7 mouse cellular contexts compared by ENCODE assay signal in the genomic region with DNA sequence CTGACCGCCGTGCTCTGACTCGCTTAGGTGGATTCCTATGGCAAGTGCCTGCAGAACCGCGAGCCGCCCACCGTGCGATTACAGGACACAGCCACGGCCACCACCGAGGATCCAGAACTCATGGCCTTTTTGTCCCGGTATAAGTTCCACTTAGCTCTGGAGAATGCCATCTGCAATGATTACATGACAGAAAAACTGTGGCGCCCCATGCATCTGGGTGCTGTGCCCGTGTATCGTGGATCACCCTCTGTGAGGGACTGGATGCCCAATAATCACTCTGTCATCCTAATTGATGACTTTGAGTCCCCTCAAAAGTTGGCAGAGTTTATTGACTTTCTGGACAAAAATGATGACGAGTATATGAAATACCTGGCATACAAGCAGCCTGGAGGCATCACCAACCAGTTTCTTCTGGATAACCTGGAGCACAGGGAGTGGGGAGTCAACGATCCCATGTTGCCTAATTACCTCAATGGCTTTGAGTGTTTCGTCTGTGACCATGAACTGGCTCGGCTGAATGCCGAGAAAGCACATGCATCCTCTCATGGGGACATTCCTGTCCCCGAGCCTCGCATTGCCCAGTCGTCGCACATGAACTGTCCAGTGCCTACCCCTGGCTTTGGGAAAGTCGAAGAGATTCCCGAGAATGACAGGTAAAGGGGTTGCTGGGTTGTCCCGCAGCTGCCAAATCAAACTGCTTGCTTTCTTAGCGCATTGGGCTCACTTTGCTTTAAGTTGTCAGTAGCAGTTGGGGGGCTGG. TPM values are rescaled to one million over a fixed set of nuclear protein-coding genes. Genes with fewer than 3 reads are reported as not detected.
A peak's percentile ranks its signal among the peaks of the same experiment; 100 is the strongest.
DNase-seq lines count a peak whose midpoint lies in the region; ATAC-seq and TF ChIP-seq lines count a peak whose summit lies in the region.

No protein-coding gene starts in this region.

- H3K9ac ChIP-seq in embryonic facial prominence, embryonic 12.5 days = peak overlapping the region; percentile 80
- H3K9ac ChIP-seq in lung, embryonic 15.5 days = peak overlapping the region; percentile 93

- DNase-seq in testis, postnatal 14 days (ENCODE audit: low spot score) = no peak
- no peak for DNase-seq in hindbrain, embryonic 10.5 days (ENCODE audit: low spot score)
- no peak for DNase-seq in MN1 (ENCODE audit: low spot score)
- DNase-seq in layer of hippocampus, adult 9-10 months (ENCODE audit: low spot score) = no peak

- H3K27me3 ChIP-seq in testis, adult 2 months (ENCODE audit: control insufficient read depth, insufficient read depth, low read length) = no peaks in the 10 kb centered on the region
- H3K27me3 ChIP-seq in embryonic facial prominence, embryonic 12.5 days = no peaks in the 10 kb centered on the region
- H3K27me3 ChIP-seq in hindbrain, embryonic 10.5 days (ENCODE audit: insufficient read depth, poor library complexity, severe bottlenecking) = no peaks in the 10 kb centered on the region
- H3K27me3 ChIP-seq in lung, embryonic 15.5 days = no peaks in the 10 kb centered on the region

- no peak for TF ChIP-seq CTCF in testis, adult 2 months (IDR thresholded peaks at IDR 0.05; ENCODE audit: control insufficient read depth, insufficient read depth, insufficient replicate concordance, low read depth, low read length)

- peak overlapping the region; percentile 85 for H3K4me2 ChIP-seq in embryonic facial prominence, embryonic 12.5 days (replicated peaks)
- peak overlapping the region; percentile 74 for H3K4me2 ChIP-seq in lung, embryonic 15.5 days

- no peaks in the 10 kb centered on the region; the same call in 1 of the 2 replicates for H3K36me3 ChIP-seq in testis, adult 2 months (ENCODE audit: control insufficient read depth, insufficient read depth, low read length)
- peaks cover 34% of the 10 kb centered on the region for H3K36me3 ChIP-seq in embryonic facial prominence, embryonic 12.5 days
- H3K36me3 ChIP-seq in hindbrain, embryonic 10.5 days = peaks cover 69% of the 10 kb centered on the region
- H3K36me3 ChIP-seq in lung, embryonic 15.5 days = peaks cover 40% of the 10 kb centered on the region

- ATAC-seq in embryonic facial prominence, embryonic 12.5 days (ENCODE audit: insufficient number of reproducible peaks, insufficient read depth, low FRiP score, low TSS enrichment) = no peak
- ATAC-seq in lung, embryonic 15.5 days (ENCODE audit: borderline replicate concordance, extremely low read depth, low FRiP score, low TSS enrichment) = no peak

- 12% methylated on average over 27 of the region's 27 CpGs for WGBS in embryonic facial prominence, embryonic 12.5 days
- WGBS in hindbrain, embryonic 10.5 days = 15% methylated on average over 27 of the region's 27 CpGs
- WGBS in lung, embryonic 15.5 days = 7% methylated on average over 27 of the region's 27 CpGs

- peak overlapping the region; percentile 88 for H3K4me3 ChIP-seq in testis, adult 2 months (ENCODE audit: control insufficient read depth, low read depth, low read length)
- H3K4me3 ChIP-seq in embryonic facial prominence, embryonic 12.5 days = peak overlapping the region; percentile 86
- peak overlapping the region; percentile 93 for H3K4me3 ChIP-seq in hindbrain, embryonic 10.5 days
- H3K4me3 ChIP-seq in lung, embryonic 15.5 days = peak overlapping the region; percentile 92

- H3K4me1 ChIP-seq in testis, adult 2 months (ENCODE audit: control insufficient read depth, insufficient read depth, low read length) = peaks cover 12% of the 10 kb centered on the region
- H3K4me1 ChIP-seq in embryonic facial prominence, embryonic 12.5 days = peaks cover 27% of the 10 kb centered on the region
- peaks cover 51% of the 10 kb centered on the region for H3K4me1 ChIP-seq in hindbrain, embryonic 10.5 days (replicated peaks)
- H3K4me1 ChIP-seq in lung, embryonic 15.5 days = peaks cover 54% of the 10 kb centered on the region

- H3K9me3 ChIP-seq in embryonic facial prominence, embryonic 12.5 days = no peaks in the 10 kb centered on the region
- no peaks in the 10 kb centered on the region for H3K9me3 ChIP-seq in hindbrain, embryonic 10.5 days
- H3K9me3 ChIP-seq in lung, embryonic 15.5 days = no peaks in the 10 kb centered on the region

- TF ChIP-seq POLR2A in testis, adult 2 months (IDR thresholded peaks at IDR 0.05; ENCODE audit: control insufficient read depth, low read depth, low read length) = no peak

- H3K27ac ChIP-seq in testis, adult 2 months (ENCODE audit: control insufficient read depth, insufficient read depth, low read depth, low read length) = peak overlapping the region; percentile 28; the same call in 1 of the 2 replicates
- peak overlapping the region; percentile 98 for H3K27ac ChIP-seq in embryonic facial prominence, embryonic 12.5 days
- H3K27ac ChIP-seq in hindbrain, embryonic 10.5 days = peak overlapping the region; percentile 97
- peak overlapping the region; percentile 99 for H3K27ac ChIP-seq in lung, embryonic 15.5 days

RNA-seq across cellular contexts. Expression of gene Fut11, which starts 1.2 kb away (rescaled TPM):
- 2.1 and 2.3 TPM in 2 replicates for polyA plus RNA-seq in testis, adult 2 months (2012; rRNA removed)
- 27.4 and 29.3 TPM in 2 replicates for polyA plus RNA-seq in embryonic facial prominence, embryonic 12.5 days (2016; fragmentation: Nextera tagmentation; extraction: Ambion mirVana)
- 20.1 and 20.7 TPM in 2 replicates for polyA plus RNA-seq in hindbrain, embryonic 10.5 days (2016; fragmentation: Nextera tagmentation; extraction: Ambion mirVana)
- polyA plus RNA-seq in lung, embryonic 15.5 days (2015; fragmentation: Nextera tagmentation; extraction: Ambion mirVana) = 33.6 and 34.0 TPM in 2 replicates

RNA-seq across cellular contexts. Expression of gene Chchd1, which starts 6.9 kb away (rescaled TPM):
- 36.1 and 36.2 TPM in 2 replicates for polyA plus RNA-seq in testis, adult 2 months (2012; rRNA removed)
- polyA plus RNA-seq in embryonic facial prominence, embryonic 12.5 days (2016; fragmentation: Nextera tagmentation; extraction: Ambion mirVana) = 233 and 238 TPM in 2 replicates
- polyA plus RNA-seq in hindbrain, embryonic 10.5 days (2016; fragmentation: Nextera tagmentation; extraction: Ambion mirVana) = 250 and 263 TPM in 2 replicates
- polyA plus RNA-seq in lung, embryonic 15.5 days (2015; fragmentation: Nextera tagmentation; extraction: Ambion mirVana) = 189 and 191 TPM in 2 replicates

RNA-seq across cellular contexts. Expression of gene Zswim8, which starts 11.4 kb away (rescaled TPM):
- 149 and 156 TPM in 2 replicates for polyA plus RNA-seq in testis, adult 2 months (2012; rRNA removed)
- polyA plus RNA-seq in embryonic facial prominence, embryonic 12.5 days (2016; fragmentation: Nextera tagmentation; extraction: Ambion mirVana) = 45.8 and 49.1 TPM in 2 replicates
- 32.5 and 40.3 TPM in 2 replicates for polyA plus RNA-seq in hindbrain, embryonic 10.5 days (2016; fragmentation: Nextera tagmentation; extraction: Ambion mirVana)
- 29.4 and 30.7 TPM in 2 replicates for polyA plus RNA-seq in lung, embryonic 15.5 days (2015; fragmentation: Nextera tagmentation; extraction: Ambion mirVana)

RNA-seq across cellular contexts. Expression of gene Sec24c, which starts 21.8 kb away (rescaled TPM):
- polyA plus RNA-seq in testis, adult 2 months (2012; rRNA removed) = 78.2 and 80.7 TPM in 2 replicates
- 97.3 and 100 TPM in 2 replicates for polyA plus RNA-seq in embryonic facial prominence, embryonic 12.5 days (2016; fragmentation: Nextera tagmentation; extraction: Ambion mirVana)
- 111 and 112 TPM in 2 replicates for polyA plus RNA-seq in hindbrain, embryonic 10.5 days (2016; fragmentation: Nextera tagmentation; extraction: Ambion mirVana)
- polyA plus RNA-seq in lung, embryonic 15.5 days (2015; fragmentation: Nextera tagmentation; extraction: Ambion mirVana) = 88.2 and 92.8 TPM in 2 replicates

RNA-seq across cellular contexts. Expression of gene Synpo2l, which starts 27.8 kb away (rescaled TPM):
- 0.38 and 0.60 TPM in 2 replicates for polyA plus RNA-seq in testis, adult 2 months (2012; rRNA removed)
- polyA plus RNA-seq in embryonic facial prominence, embryonic 12.5 days (2016; fragmentation: Nextera tagmentation; extraction: Ambion mirVana) = 6.7 and 8.6 TPM in 2 replicates
- polyA plus RNA-seq in hindbrain, embryonic 10.5 days (2016; fragmentation: Nextera tagmentation; extraction: Ambion mirVana) = 0.21 and 0.46 TPM in 2 replicates
- 3.8 and 5.8 TPM in 2 replicates for polyA plus RNA-seq in lung, embryonic 15.5 days (2015; fragmentation: Nextera tagmentation; extraction: Ambion mirVana)

Comparison
In these comparisons a context has a peak if more than half of its experiments do, and no peak if none do; other contexts are left out.
1. H3K27ac ChIP-seq: peak in every context shown above with its lines; median percentile 99 in lung, embryonic 15.5 days; 98 in embryonic facial prominence, embryonic 12.5 days; 97 in hindbrain, embryonic 10.5 days; 28 in testis, adult 2 months.